Mouse (Mus musculus): ENCODE results near the gene Gm14862. TPM values are rescaled to one million over a fixed set of nuclear protein-coding genes. Genes with fewer than 3 reads are reported as not detected.

The Gm14862 gene
- not detected in 2 replicates for polyA plus RNA-seq (2012; ENCODE audit: low replicate concordance)

GRCm38 (mm10) chrX:9256766-9257165 lies at the start of gene Gm14862:
Gene Gm14862, minus strand, starts transcription at chrX:9256899.

GRCm38 (mm10) chrX:9283464-9283863 lies 26.8 kb upstream of the Gm14862 start, which contains the start of gene H2al1m:
Gene H2al1m, plus strand, starts transcription at chrX:9283764.

GRCm38 (mm10) chrX:9272460-9273361 lies 16.0 kb upstream of the Gm14862 start, which contains the start of gene Xk:
Gene Xk, plus strand, starts transcription at chrX:9272756.

Other genes starting within 250 kb of the Gm14862 start
- not detected in 2 replicates for gene Fthl17e, start 223.4 kb downstream of the Gm14862 start, polyA plus RNA-seq (2012; ENCODE audit: low replicate concordance)
- gene Fthl17f, start 193.9 kb downstream of the Gm14862 start, polyA plus RNA-seq (2012; ENCODE audit: low replicate concordance): not detected in 2 replicates
- gene 4930402K13Rik, start 152.3 kb downstream of the Gm14862 start, polyA plus RNA-seq (2012; ENCODE audit: low replicate concordance): not detected in 2 replicates
- gene Lancl3, start 57.0 kb downstream of the Gm14862 start, polyA plus RNA-seq (2012; ENCODE audit: low replicate concordance): 0.14 and 0.20 TPM in 2 replicates
- gene Xk, start 15.9 kb upstream of the Gm14862 start, polyA plus RNA-seq (2012; ENCODE audit: low replicate concordance): 6.3 and 17.8 TPM in 2 replicates
- not detected in 2 replicates for gene H2al1m, start 26.9 kb upstream of the Gm14862 start, polyA plus RNA-seq (2012; ENCODE audit: low replicate concordance)
- gene H2al1k, start 93.7 kb upstream of the Gm14862 start, polyA plus RNA-seq (2012; ENCODE audit: low replicate concordance): not detected in 2 replicates
- 2.1 and 5.0 TPM in 2 replicates for gene Cybb, start 230.9 kb upstream of the Gm14862 start, polyA plus RNA-seq (2012; ENCODE audit: low replicate concordance)

Data from leukemia stem cell, adult 10-12 weeks (primary cell).